ENCODE assay signal across 9 mouse cellular contexts in the genomic region with DNA sequence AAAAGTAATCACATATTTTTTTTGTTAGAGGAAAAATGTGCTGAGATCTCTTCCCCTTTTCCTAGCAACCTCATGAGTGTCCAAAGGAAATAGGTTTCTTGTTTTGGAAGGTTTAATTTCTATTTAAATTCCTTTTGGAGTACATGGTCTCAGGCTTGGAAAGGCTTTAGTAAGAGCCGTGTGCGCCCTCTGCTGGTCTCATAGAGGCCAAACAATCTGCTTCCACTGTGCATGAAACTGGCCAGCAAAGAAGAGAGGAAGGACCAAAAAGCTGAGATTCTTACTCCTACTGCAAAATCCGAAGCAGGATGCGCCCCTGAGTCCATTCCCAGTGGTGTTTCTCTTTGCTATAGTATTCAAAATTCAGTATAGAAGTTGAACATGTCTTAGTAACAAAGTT. TPM values are rescaled to one million over a fixed set of nuclear protein-coding genes. Genes with fewer than 3 reads are reported as not detected.
DNase-seq lines count a peak whose midpoint lies in the region; ATAC-seq and TF ChIP-seq lines count a peak whose summit lies in the region.
"Had no signal": no experiment of that assay in that cellular context is flagged by ENCODE, and none has a peak within 500 bp of the region (broad histone marks: within the 10 kb centered on the region; RNA-seq: fewer than 3 reads in every experiment).

No protein-coding gene starts in this region.

- ATAC-seq in G1E (ENCODE audit: extremely low read depth, insufficient number of reproducible peaks, low FRiP score, poor library complexity, severe bottlenecking) = no peak
- peak; percentile 65; the same call in 1 of the 2 replicates for ATAC-seq in granulocyte monocyte progenitor cell, adult 5-6 weeks (replicated peaks; ENCODE audit: poor library complexity, severe bottlenecking)

- no peak overlapping the region for H3K4me3 ChIP-seq in heart, adult 2 months
- no peak overlapping the region for H3K4me3 ChIP-seq in G1E (ENCODE audit: low read depth, low read length)
- H3K4me3 ChIP-seq: embryonic facial prominence, embryonic 12.5 days had no signal

- H3K79me2 ChIP-seq in heart, adult 2 months (replicated peaks; ENCODE audit: control insufficient read depth, insufficient read depth, low read length) = no peaks in the 10 kb centered on the region

- no peaks in the 10 kb centered on the region for H3K9me3 ChIP-seq in G1E (replicated peaks)
- H3K9me3 ChIP-seq: embryonic facial prominence, embryonic 12.5 days had no signal

- WGBS in heart, adult 2 months = 3% methylated on average over 4 of the region's 4 CpGs

- intact Hi-C loops in heart, adult 2 months (cut with DNase I) = loop anchor here (1.0 to 10.0 kb wide), 4 partner anchors 32 to 322 kb away; no protein-coding TSS in a partner anchor
- intact Hi-C loops in heart, postnatal 25 days (cut with DNase I) = loop anchor here (2.0 to 10.0 kb wide), 2 partner anchors 120 to 322 kb away; no protein-coding TSS in a partner anchor

- no peak for TF ChIP-seq POLR2A in heart, adult 2 months (IDR thresholded peaks at IDR 0.05; ENCODE audit: insufficient read depth, low read depth, low read length)

- H3K27ac ChIP-seq in heart, adult 2 months = no peak overlapping the region
- H3K27ac ChIP-seq: embryonic facial prominence, embryonic 12.5 days had no signal

- TF ChIP-seq EP300 in heart, adult 2 months (IDR thresholded peaks at IDR 0.05; ENCODE audit: insufficient read depth, low read depth, low read length) = no peak

- H3K4me1 ChIP-seq in heart, adult 2 months (ENCODE audit: control insufficient read depth, insufficient read depth, low read length) = no peaks in the 10 kb centered on the region
- no peaks in the 10 kb centered on the region for H3K4me1 ChIP-seq in G1E (ENCODE audit: insufficient read depth, low read depth, low read length)

- H3K9ac ChIP-seq in heart, adult 2 months (ENCODE audit: low read depth, low read length) = no peak overlapping the region
- H3K9ac ChIP-seq: embryonic facial prominence, embryonic 12.5 days had no signal

- DNase-seq in heart, adult 2 months = peak; percentile 42 to 64
- no peak for DNase-seq in heart, postnatal 25 days (ENCODE audit: low spot score)
- DNase-seq in G1E (ENCODE audit: low spot score) = peak; percentile 25
- DNase-seq in cerebellum, adult 8-10 months = peak; percentile 24
- DNase-seq in left cerebral cortex, adult 18-20 months (ENCODE audit: low spot score in 2 of 2) = peak; percentile 65 to 69
- DNase-seq in natural killer cell, adult 2 months (ENCODE audit: low spot score in 2 of 2) = peak; percentile 22 to 49
- peak; percentile 77 for DNase-seq in testis, postnatal 10 days (ENCODE audit: low spot score)

- TF ChIP-seq CTCF in heart, adult 2 months (IDR thresholded peaks at IDR 0.05) = no peak; the same call in 1 of the 2 replicates
- TF ChIP-seq CTCF in G1E (IDR thresholded peaks at IDR 0.05; ENCODE audit: low read depth, low read length) = peak; percentile 68

- no peaks in the 10 kb centered on the region for H3K27me3 ChIP-seq in heart, adult 2 months (ENCODE audit: control insufficient read depth, insufficient read depth, low read length)
- H3K27me3 ChIP-seq in G1E (ENCODE audit: insufficient read depth, low read length) = peaks cover 2% of the 10 kb centered on the region; the same call in 1 of the 2 replicates
- H3K27me3 ChIP-seq: embryonic facial prominence, embryonic 12.5 days had no signal

- H3K36me3 ChIP-seq in heart, adult 2 months (ENCODE audit: control insufficient read depth, insufficient read depth, low read length) = no peaks in the 10 kb centered on the region
- no peaks in the 10 kb centered on the region for H3K36me3 ChIP-seq in G1E (replicated peaks)
- H3K36me3 ChIP-seq: embryonic facial prominence, embryonic 12.5 days had no signal

RNA-seq across cellular contexts. Expression of gene Nnmt, which starts 18.6 kb away (rescaled TPM):
- 1 to 10 TPM; 4.1 to 4.3 TPM for total RNA-seq in heart, adult 2 months (2021)
- polyA plus RNA-seq in heart, adult 2 months (2012; rRNA removed) = 3.3 and 3.4 TPM in 2 replicates
- total RNA-seq in heart, postnatal 25 days (2021) = 1 to 10 TPM; 5.1 to 5.5 TPM
- total RNA-seq in G1E (2014; fragmentation: Nextera tagmentation) = not detected in 2 replicates
- total RNA-seq in G1E (2017) = 0.66 TPM in 1 of 2 replicates, not detected in the other
- not detected in 2 replicates for polyA plus RNA-seq in G1E (2012)
- total RNA-seq in granulocyte monocyte progenitor cell, adult 5-6 weeks (2014; fragmentation: Nextera tagmentation) = not detected in 2 replicates
- total RNA-seq in granulocyte monocyte progenitor cell, adult 5-6 weeks (2017) = not detected in 2 replicates
- under 1 TPM; 0.60 to 0.66 TPM for total RNA-seq in left cerebral cortex, adult 18-20 months (2021)
